Mouse (Mus musculus) brain, embryonic 14.5 days (tissue): ENCODE results near the gene Dedd.
"Not testable (repeated sequence)": the region's sequence is repeated elsewhere in the genome, so short reads cannot be mapped to it uniquely, and the experiment has no call there.

ENCODE experiments used
- CTCF ChIP-seq: fragments of 200-500 bp; IDR thresholded peaks from 2 replicates; pipeline ENCODE4 v1.5.1; 2012; ENCODE audit warnings: inconsistent platforms, mild to moderate bottlenecking, moderate library complexity, borderline replicate concordance; ENCODE audit not compliant: insufficient read depth, insufficient read length; ENCODE audit errors: extremely low read depth
- POLR2A ChIP-seq: fragments of 200-500 bp; IDR thresholded peaks from 2 replicates; pipeline ENCODE4 v1.6.1; 2012; ENCODE audit warnings: mild to moderate bottlenecking, inconsistent platforms, borderline replicate concordance; ENCODE audit not compliant: poor library complexity, insufficient read depth, insufficient read length, severe bottlenecking; ENCODE audit errors: extremely low read depth

- TF ChIP-seq POLR2A, CTCF: not testable (repeated sequence)
Measured at GRCm38 (mm10) chr1:171306157-171306556, 22.8 kb upstream of the Dedd start.
